Mouse (Mus musculus) embryonic facial prominence, embryonic 15.5 days (tissue): ENCODE results near the gene Zgpat. TPM values are rescaled to one million over a fixed set of nuclear protein-coding genes. Genes with fewer than 3 reads are reported as not detected.

ENCODE experiments used
- ATAC-seq: fragments of 200-750 bp; cut with Nextera tagmentation; 2 replicates; pipeline ENCODE4 v1.8.0; 2017; ENCODE audit warnings: low read depth, moderate TSS enrichment; ENCODE audit not compliant: insufficient number of reproducible peaks, low FRiP score, low TSS enrichment
- H3K27ac ChIP-seq: fragments of 300-500 bp; sonication (generic); replicated peaks from 2 replicates; pipeline ENCODE4 v1.5.1; 2015; ENCODE audit warnings: mild to moderate bottlenecking, inconsistent platforms
- H3K27me3 ChIP-seq: fragments of 300-500 bp; sonication (generic); 2 replicates; pipeline ENCODE4 v1.6.1; 2015; ENCODE audit warnings: inconsistent platforms
- H3K36me3 ChIP-seq: fragments of 300-500 bp; sonication (generic); 2 replicates; pipeline ENCODE4 v1.6.1; 2015; ENCODE audit warnings: mild to moderate bottlenecking, inconsistent platforms
- H3K4me1 ChIP-seq: fragments of 300-500 bp; sonication (generic); 2 replicates; pipeline ENCODE4 v1.6.1; 2015; ENCODE audit warnings: inconsistent platforms
- H3K4me2 ChIP-seq: fragments of 300-500 bp; sonication (generic); replicated peaks from 2 replicates; pipeline ENCODE4 v1.6.1; 2015; ENCODE audit warnings: mild to moderate bottlenecking, inconsistent platforms
- H3K4me3 ChIP-seq: fragments of 300-500 bp; sonication (generic); replicated peaks from 2 replicates; pipeline ENCODE4 v1.5.1; 2015; ENCODE audit warnings: mild to moderate bottlenecking, inconsistent platforms
- H3K9ac ChIP-seq: fragments of 300-500 bp; sonication (generic); 2 replicates; pipeline ENCODE4 v1.6.1; 2015; ENCODE audit warnings: inconsistent platforms
- H3K9me3 ChIP-seq: fragments of 300-500 bp; sonication (generic); replicated peaks from 2 replicates; pipeline ENCODE4 v1.6.1; 2016; ENCODE audit warnings: inconsistent platforms
- WGBS: fragments of 180-500 bp; shearing (Covaris S2); methylation state at CpG from one replicate; pipeline ENCODE4 v1.1.7; 2015; 5-methylcytosine and 5-hydroxymethylcytosine counted together
- polyA plus RNA-seq: library from polyadenylated mRNA; unstranded; fragments of >200 nt; fragmentation: Nextera tagmentation; extraction: Ambion mirVana; gene quantifications from 2 replicates; pipeline ENCODE4 v1.2.1, GENCODE M21; 2015

Gene Zgpat
- polyA plus RNA-seq, 1 experiment from 2014 or later: 44.3 TPM

DNA sequence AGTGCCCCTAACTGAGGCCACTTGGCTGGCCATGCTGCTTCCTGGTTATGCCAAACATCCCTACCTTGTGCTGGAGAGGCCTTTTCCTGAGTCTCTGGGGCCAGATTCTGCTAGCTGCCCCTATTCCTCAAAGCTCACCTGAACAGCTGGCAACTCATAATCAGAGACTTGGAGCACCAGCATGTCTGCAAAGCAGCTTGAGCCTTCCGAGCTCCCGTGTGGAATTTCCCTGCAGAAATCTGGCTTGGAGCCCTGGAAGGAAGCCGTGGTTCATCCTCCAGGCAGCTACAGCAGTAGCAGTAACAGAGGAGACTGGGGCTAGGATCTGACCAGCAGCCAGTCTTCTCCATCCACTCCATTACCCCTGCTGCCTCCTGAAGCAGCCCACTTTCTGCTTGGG lies 21.2 kb downstream of the Zgpat start:
- H3K4me1 ChIP-seq: no peaks in the 10 kb centered on the region
- no peak overlapping the region for H3K9ac ChIP-seq
- H3K36me3 ChIP-seq: peaks cover 42% of the 10 kb centered on the region
- no peaks in the 10 kb centered on the region for H3K27me3 ChIP-seq
- ATAC-seq: no peak
- no peak overlapping the region for H3K4me3 ChIP-seq
- H3K9me3 ChIP-seq: no peaks in the 10 kb centered on the region
- no peak overlapping the region for H3K27ac ChIP-seq
- no peak overlapping the region for H3K4me2 ChIP-seq
- 60% methylated on average over 3 of the region's 3 CpGs for WGBS

DNA sequence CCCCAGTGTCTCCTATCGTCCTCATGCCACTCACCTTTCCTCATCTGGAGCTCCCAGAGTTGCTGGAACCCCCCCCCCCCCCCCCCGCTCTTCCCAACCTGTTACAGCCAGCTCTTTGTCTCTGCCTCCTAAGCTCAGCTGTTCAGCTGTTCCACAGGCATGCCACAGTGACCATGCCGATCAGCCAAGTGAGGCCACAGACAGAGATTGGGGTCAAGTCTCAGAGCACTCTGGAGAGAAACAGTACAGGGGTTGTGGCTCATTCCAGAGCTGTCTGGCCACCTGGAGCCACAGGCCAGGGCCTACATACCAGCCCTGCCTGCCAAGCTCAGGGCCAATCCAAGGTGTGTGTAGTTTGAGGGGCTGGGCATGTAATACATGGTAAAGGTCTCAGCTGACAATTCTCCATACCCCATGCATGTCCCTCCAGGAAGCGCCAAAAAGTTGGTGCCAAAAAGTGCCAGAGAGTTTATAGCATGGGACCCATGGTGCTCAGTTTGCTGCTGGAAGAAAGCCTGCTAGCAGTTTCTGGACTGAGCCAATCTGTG lies 22.0 kb downstream of the Zgpat start:
- WGBS: 80% methylated on average over 3 of the region's 4 CpGs
- Histone ChIP-seq H3K36me3 (peaks cover 34% of the 10 kb centered on the region), H3K27ac (no peak overlapping the region)

DNA sequence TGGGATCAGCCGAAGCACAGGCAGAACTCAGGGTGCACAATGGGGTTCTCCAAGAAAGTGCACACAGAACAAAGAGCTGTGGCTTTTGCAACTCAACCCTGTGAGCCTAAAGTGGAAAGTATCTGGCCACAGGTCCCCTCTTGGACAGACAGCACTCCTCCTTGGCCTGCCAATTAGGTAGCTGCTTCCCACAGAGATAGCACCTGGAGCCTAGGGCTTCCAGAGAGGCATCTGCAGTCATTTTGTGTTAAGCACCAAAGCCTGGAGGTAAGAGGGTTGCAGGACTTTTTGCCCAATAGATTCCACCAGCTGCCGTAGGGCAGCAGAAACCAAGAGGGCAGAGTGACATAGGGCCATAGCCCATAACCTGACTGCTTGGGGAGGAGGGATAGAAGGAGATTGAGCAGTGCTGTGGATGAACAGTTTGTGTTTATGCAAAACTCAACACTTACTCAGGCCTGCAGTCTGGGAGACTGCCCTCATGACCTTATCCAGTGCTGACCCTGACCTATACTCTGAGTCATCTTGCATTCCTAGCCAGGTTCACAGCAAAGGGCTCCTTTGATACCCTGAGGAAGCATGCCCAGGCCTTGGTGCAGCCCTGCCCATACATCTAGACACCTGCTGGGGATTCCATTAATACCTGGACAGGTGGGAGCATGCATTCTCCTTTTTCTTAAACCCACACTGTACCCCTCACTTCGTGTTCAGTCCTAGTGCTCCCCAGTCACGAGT lies 25.6 kb downstream of the Zgpat start:
- no peak overlapping the region for H3K9ac ChIP-seq
- H3K4me3 ChIP-seq: no peak overlapping the region
- no peak overlapping the region for H3K4me2 ChIP-seq
- H3K36me3 ChIP-seq: peaks cover 9% of the 10 kb centered on the region; the same call in 1 of the 2 replicates
- H3K27me3 ChIP-seq: no peaks in the 10 kb centered on the region
- no peaks in the 10 kb centered on the region for H3K4me1 ChIP-seq
- no peak overlapping the region for H3K27ac ChIP-seq
- WGBS: 60% methylated on average over 4 of the region's 4 CpGs
- no peaks in the 10 kb centered on the region for H3K9me3 ChIP-seq
- no peak for ATAC-seq

More for the DNA sequence above, 22.0 kb downstream of the Zgpat start:
- Histone ChIP-seq H3K9me3 (no peaks in the 10 kb centered on the region), H3K4me3 (no peak overlapping the region), H3K27me3 (no peaks in the 10 kb centered on the region), H3K4me1 (no peaks in the 10 kb centered on the region), H3K9ac (no peak overlapping the region), H3K4me2 (no peak overlapping the region)
- ATAC-seq: no peak

DNA sequence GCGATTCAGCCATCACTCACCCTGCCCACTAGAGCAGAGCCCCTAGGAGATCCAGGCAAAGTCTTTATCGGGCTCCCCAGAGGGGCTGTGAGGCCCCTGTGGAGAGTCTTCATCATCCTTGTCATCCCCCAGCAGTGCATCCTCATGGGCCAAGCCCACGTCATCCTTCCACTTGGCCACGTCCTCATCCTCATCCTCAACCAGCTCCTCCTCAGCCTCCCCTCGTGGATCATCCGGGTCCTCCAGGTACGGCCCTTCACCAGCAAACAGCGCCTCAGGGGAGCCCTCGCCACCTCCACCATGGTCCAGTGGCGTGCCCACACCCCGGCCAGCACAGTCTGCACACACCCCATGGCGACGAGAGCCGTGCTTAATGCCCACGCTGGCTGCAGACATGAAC lies 26.3 kb downstream of the Zgpat start:
- H3K9ac ChIP-seq: no peak overlapping the region
- H3K36me3 ChIP-seq: peaks cover 9% of the 10 kb centered on the region; the same call in 1 of the 2 replicates
- 84% methylated on average over 15 of the region's 15 CpGs for WGBS
- no peak overlapping the region for H3K27ac ChIP-seq
- no peak overlapping the region for H3K4me2 ChIP-seq
- H3K9me3 ChIP-seq: no peaks in the 10 kb centered on the region
- H3K4me3 ChIP-seq: no peak overlapping the region
- H3K27me3 ChIP-seq: no peaks in the 10 kb centered on the region
- 0 out of 2 replicates have a peak, but pooled peaks have one; percentile 5 for ATAC-seq
- H3K4me1 ChIP-seq: no peaks in the 10 kb centered on the region

DNA sequence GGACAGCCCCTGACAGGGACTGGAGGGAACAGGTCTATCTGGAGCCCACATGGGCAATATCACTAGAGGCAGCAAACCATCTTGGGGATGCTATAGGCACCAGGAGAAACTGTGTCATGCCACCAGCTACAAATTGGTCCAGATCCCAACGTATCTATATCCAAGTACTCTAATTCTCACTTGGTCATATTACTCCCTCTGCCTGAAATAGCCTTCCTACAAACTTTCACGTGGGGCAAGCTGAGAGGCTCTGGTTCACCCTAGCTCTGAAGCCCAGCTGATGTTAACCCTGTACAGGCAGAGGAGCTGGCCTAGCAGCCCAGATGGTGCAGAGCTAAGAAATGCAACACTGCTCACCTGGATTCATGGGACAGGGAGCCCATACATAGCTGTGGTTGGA lies 26.8 kb downstream of the Zgpat start:
- Histone ChIP-seq H3K4me1 (no peaks in the 10 kb centered on the region), H3K9ac (no peak overlapping the region), H3K27ac (no peak overlapping the region), H3K4me2 (no peak overlapping the region), H3K9me3 (no peaks in the 10 kb centered on the region), H3K27me3 (no peaks in the 10 kb centered on the region), H3K36me3 (0 out of 2 replicates have a peak, but pooled peaks cover 6% of the 10 kb centered on the region), H3K4me3 (no peak overlapping the region)
- 58% methylated on average over 2 of the region's 2 CpGs for WGBS
- ATAC-seq: no peak

DNA sequence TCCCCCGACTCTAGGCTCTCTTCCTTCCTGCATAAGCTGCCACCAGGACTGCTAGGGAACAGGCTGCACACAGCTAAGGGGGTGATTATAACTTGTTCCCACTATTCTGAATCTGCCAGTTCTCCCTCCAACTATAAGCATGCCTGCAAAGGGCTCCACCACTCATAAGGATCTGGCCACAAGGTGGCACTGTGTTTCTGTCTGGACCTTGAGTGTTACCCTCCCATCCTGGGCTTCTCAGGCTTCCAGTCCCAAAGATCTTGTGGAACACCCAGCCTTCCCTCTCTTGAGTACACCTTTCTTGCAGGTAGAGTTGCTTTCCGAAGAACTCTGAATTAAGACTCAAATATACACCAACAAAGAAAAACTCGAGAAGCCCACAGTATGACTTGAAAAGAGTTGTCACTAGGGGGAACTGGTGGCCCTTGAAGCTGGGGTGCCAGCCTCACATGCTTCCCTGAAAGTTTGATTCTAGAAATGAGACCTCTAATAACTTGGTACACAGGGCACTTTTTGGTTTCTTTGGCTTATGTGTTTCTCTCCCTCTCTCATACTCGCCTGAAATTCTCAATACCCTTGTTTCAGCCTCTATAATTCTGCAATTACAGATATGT lies 28.0 kb downstream of the Zgpat start:
- Histone ChIP-seq H3K4me3 (no peak overlapping the region), H3K27me3 (no peaks in the 10 kb centered on the region), H3K9ac (no peak overlapping the region), H3K27ac (no peak overlapping the region), H3K36me3 (no peaks in the 10 kb centered on the region), H3K4me2 (no peak overlapping the region), H3K4me1 (no peaks in the 10 kb centered on the region), H3K9me3 (no peaks in the 10 kb centered on the region)
- 0 out of 2 replicates have a peak, but pooled peaks have one; percentile 48 for ATAC-seq
- 26% methylated on average over 4 of the region's 4 CpGs for WGBS

DNA sequence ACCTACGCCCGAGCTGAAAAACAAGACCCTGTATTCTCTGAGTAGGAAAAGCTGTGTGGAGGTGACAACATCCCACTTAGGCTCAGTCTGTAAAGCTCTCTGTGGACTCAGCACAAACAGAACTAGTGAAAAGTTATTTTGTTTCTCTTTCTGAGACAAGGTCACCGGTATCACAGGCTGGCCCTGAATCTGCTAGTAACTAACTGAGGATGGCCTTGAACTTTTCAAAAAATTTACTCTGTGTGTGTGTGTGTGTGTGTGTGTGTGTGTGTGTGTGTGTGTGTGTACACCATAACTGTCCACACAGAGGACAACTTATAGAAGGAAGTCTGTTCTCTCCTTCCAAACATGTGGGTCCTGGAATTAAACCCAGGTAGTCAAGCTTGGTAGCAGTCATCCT lies 29.4 kb downstream of the Zgpat start:
- Histone ChIP-seq H3K4me3 (no peak overlapping the region), H3K27me3 (no peaks in the 10 kb centered on the region), H3K36me3 (no peaks in the 10 kb centered on the region), H3K4me1 (no peaks in the 10 kb centered on the region), H3K9me3 (no peaks in the 10 kb centered on the region), H3K9ac (no peak overlapping the region), H3K4me2 (no peak overlapping the region), H3K27ac (no peak overlapping the region)
- no peak for ATAC-seq
- WGBS: 92% methylated on average over 3 of the region's 3 CpGs

DNA sequence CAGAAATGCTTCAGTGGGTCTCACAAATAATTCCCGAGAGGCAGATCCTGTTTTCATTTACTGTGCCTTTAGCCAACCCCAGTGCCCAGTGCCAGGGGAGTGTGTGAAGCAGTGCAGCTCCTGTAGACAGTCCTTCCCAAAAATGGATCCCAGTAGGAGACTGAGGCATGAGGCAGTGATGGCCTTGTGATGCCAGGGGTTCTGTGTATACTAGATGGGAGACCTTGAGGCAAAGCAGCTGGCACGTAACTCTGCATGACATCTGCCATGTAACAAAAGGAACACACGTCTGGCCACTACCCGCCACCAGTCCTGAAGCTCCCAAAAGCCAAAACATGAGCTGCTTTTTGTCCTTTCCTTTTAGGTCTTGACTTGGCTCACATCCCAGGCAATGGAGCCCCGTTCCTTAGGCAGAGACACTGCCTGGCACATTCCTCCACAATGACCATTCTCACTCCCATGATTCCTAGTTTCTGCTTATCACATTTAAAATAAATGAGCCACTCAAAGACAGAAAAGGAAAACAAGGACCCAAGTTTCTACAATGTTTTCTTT lies 32.6 kb downstream of the Zgpat start:
- Histone ChIP-seq H3K4me2 (no peak overlapping the region), H3K27me3 (no peaks in the 10 kb centered on the region), H3K27ac (no peak overlapping the region), H3K4me3 (no peak overlapping the region), H3K36me3 (no peaks in the 10 kb centered on the region), H3K4me1 (no peaks in the 10 kb centered on the region), H3K9ac (no peak overlapping the region), H3K9me3 (no peaks in the 10 kb centered on the region)
- 73% methylated on average over 5 of the region's 5 CpGs for WGBS
- no peak for ATAC-seq

DNA sequence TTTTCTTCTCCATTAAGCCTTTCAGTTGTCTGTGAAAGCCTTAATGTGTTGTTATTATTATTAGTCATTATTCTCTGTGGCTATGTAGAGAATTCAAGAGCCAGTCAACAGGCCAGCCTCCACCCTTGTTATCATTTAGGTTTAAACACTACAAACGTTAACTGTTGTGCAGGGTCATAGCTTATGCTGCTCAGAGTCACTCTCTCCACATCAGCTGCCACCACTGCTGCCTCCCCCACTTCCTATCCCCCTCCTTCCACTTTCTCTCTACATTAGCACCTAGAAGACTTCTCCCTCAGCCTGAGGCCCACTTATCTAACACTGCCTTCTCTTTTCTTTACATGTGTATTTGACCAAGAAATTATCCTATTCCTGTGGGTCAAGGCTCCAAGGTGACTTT lies 36.8 kb downstream of the Zgpat start:
- H3K27me3 ChIP-seq: no peaks in the 10 kb centered on the region
- ATAC-seq: no peak
- no peaks in the 10 kb centered on the region for H3K9me3 ChIP-seq
- WGBS: 33% methylated on average over 1 of the region's 1 CpGs
- no peak overlapping the region for H3K9ac ChIP-seq
- H3K4me2 ChIP-seq: no peak overlapping the region
- no peak overlapping the region for H3K4me3 ChIP-seq
- no peaks in the 10 kb centered on the region for H3K36me3 ChIP-seq
- H3K4me1 ChIP-seq: no peaks in the 10 kb centered on the region
- H3K27ac ChIP-seq: no peak overlapping the region

DNA sequence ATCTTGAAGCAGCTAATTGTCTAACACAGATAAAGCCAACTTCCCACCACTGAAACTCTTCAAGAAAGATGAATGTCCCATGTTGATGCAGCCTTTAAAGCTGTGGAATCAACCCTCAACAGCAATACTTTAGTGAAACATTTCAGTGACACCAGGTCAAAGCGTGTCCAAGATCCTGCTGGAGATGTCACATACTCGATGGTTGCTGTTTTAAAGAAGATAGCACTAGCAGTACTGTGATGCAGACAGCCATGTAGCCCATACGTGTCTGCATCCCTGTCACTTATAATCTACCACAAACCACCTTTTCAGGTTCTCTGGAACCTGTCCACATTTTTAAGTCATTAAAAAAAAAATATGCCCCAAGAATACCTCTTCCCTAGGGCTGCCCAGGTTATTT lies 39.0 kb downstream of the Zgpat start:
- no peak for ATAC-seq
- H3K27ac ChIP-seq: no peak overlapping the region
- H3K9me3 ChIP-seq: no peaks in the 10 kb centered on the region
- WGBS: 87% methylated on average over 3 of the region's 3 CpGs
- no peak overlapping the region for H3K4me3 ChIP-seq
- H3K27me3 ChIP-seq: no peaks in the 10 kb centered on the region
- H3K4me2 ChIP-seq: no peak overlapping the region
- H3K9ac ChIP-seq: no peak overlapping the region
- H3K36me3 ChIP-seq: no peaks in the 10 kb centered on the region
- no peaks in the 10 kb centered on the region for H3K4me1 ChIP-seq

DNA sequence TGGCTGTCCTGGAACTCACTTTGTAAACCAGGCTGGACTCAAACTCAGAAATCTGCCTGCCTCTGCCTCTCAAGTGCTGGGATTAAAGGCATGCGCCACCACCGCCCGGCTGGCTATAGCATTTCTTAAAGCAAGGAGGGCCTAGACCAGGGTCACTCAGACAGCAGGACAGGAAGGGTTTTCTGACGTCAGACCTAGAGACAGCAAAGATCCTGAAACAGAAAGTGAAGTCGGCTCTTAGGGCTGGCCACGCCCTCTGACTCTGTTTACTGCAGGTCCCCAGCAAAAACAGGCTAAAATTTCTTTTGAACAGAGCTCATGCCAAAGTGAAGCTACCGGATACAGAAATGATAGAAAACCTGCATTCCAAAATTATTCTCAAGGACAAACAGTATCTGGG lies 44.9 kb downstream of the Zgpat start:
- no peaks in the 10 kb centered on the region for H3K4me1 ChIP-seq
- WGBS: 79% methylated on average over 7 of the region's 7 CpGs

More for the DNA sequence above, 44.9 kb downstream of the Zgpat start:
- Histone ChIP-seq H3K9me3 (no peaks in the 10 kb centered on the region), H3K4me3 (no peak overlapping the region), H3K4me2 (no peak overlapping the region), H3K9ac (no peak overlapping the region), H3K36me3 (no peaks in the 10 kb centered on the region), H3K27me3 (no peaks in the 10 kb centered on the region), H3K27ac (no peak overlapping the region)
- ATAC-seq: no peak
